Mouse (Mus musculus) MEL (cell line): ENCODE results near the gene Cald1. TPM values are rescaled to one million over a fixed set of nuclear protein-coding genes. Genes with fewer than 3 reads are reported as not detected.

ENCODE experiments used
- DNase-seq: peaks from one replicate; pipeline ENCODE4 v3.0.0; 2011; ENCODE audit warnings: low read depth, low spot score
- H3K27ac ChIP-seq: 2 replicates; pipeline ENCODE4 v1.5.1; 2012; ENCODE audit warnings: low read depth, mild to moderate bottlenecking, control low read depth, low read length, moderate library complexity; ENCODE audit not compliant: control insufficient read depth
- H3K27me3 ChIP-seq, 2 experiments: fragments of 150-350 bp in 1 of 2; sonication (generic) in 1 of 2; 2 replicates each; pipeline ENCODE4 v1.6.1; 2012; ENCODE audit warnings: low read length in 2 of 2, mild to moderate bottlenecking in 2 of 2, improper control_type of control experiment in 1 of 2, moderate library complexity in 1 of 2; ENCODE audit not compliant: insufficient read depth in 2 of 2, control insufficient read depth in 1 of 2
- H3K36me3 ChIP-seq, 2 experiments: 2 replicates each; pipeline ENCODE4 v1.6.1; 2012 to 2014; ENCODE audit warnings: low read length in 2 of 2, improper control_type of control experiment in 1 of 2, inconsistent platforms in 1 of 2, mild to moderate bottlenecking in 1 of 2; ENCODE audit not compliant: insufficient read depth in 2 of 2, control insufficient read depth in 1 of 2
- H3K4me1 ChIP-seq, 2 experiments: fragments of 150-350 bp in 1 of 2; sonication (generic) in 1 of 2; 2 replicates each; pipeline ENCODE4 v1.6.1; 2012; ENCODE audit warnings: low read length in 2 of 2, improper control_type of control experiment in 1 of 2, mild to moderate bottlenecking in 1 of 2; ENCODE audit not compliant: insufficient read depth in 2 of 2, control insufficient read depth in 1 of 2
- H3K4me3 ChIP-seq, 2 experiments: fragments of 150-350 bp in 1 of 2; sonication (generic) in 1 of 2; 2 replicates each; pipeline ENCODE4 v1.5.1; 2012; ENCODE audit warnings: low read depth in 2 of 2, low read length in 2 of 2, mild to moderate bottlenecking in 2 of 2, moderate library complexity in 2 of 2, control low read depth in 1 of 2, improper control_type of control experiment in 1 of 2; ENCODE audit not compliant: control insufficient read depth in 1 of 2, insufficient read depth in 1 of 2
- H3K79me2 ChIP-seq: 2 replicates; pipeline ENCODE4 v1.6.1; 2012; ENCODE audit warnings: mild to moderate bottlenecking, low read length, moderate library complexity; ENCODE audit not compliant: control insufficient read depth, poor library complexity, insufficient read depth
- H3K9ac ChIP-seq: 2 replicates; pipeline ENCODE4 v1.6.1; 2012; ENCODE audit warnings: low read depth, mild to moderate bottlenecking, control low read depth, low read length, moderate library complexity; ENCODE audit not compliant: control insufficient read depth, poor library complexity, severe bottlenecking
- H3K9me3 ChIP-seq: fragments of 150-350 bp; sonication (generic); replicated peaks from 2 replicates; pipeline ENCODE4 v1.6.1; 2012; ENCODE audit warnings: mild to moderate bottlenecking, low read length, improper control_type of control experiment, moderate library complexity; ENCODE audit not compliant: insufficient read depth
- BHLHE40 ChIP-seq: IDR thresholded peaks from 2 replicates; pipeline ENCODE4 v1.6.1; 2012; ENCODE audit warnings: low read depth, mild to moderate bottlenecking, inconsistent platforms, low read length, improper control_type of control experiment, borderline replicate concordance
- CHD2 ChIP-seq: IDR thresholded peaks from 2 replicates; pipeline ENCODE4 v1.6.1; 2011; ENCODE audit warnings: low read length, improper control_type of control experiment
- CTCF ChIP-seq, 3 experiments: IDR thresholded peaks in 2 of 3; conservative IDR thresholded peaks in 1 of 3; 2 replicates each; pipeline ENCODE4 v1.5.1; 2011 to 2012; ENCODE audit warnings: low read length in 3 of 3, low read depth in 2 of 3, mild to moderate bottlenecking in 2 of 3, improper control_type of control experiment in 1 of 3, inconsistent platforms in 1 of 3, mixed read lengths in 1 of 3, moderate library complexity in 1 of 3; ENCODE audit not compliant: control insufficient read depth in 1 of 3, insufficient read depth in 1 of 3, poor library complexity in 1 of 3, severe bottlenecking in 1 of 3
- EP300 ChIP-seq, 2 experiments: IDR thresholded peaks; 2 replicates each; pipeline ENCODE4 v1.6.1; 2011; ENCODE audit warnings: improper control_type of control experiment in 2 of 2, low read length in 2 of 2, low read depth in 1 of 2, mild to moderate bottlenecking in 1 of 2
- GATA1 ChIP-seq: IDR thresholded peaks from 2 replicates; pipeline ENCODE4 v1.6.1; 2011; ENCODE audit warnings: low read depth, low read length, improper control_type of control experiment
- HCFC1 ChIP-seq: IDR thresholded peaks from 2 replicates; pipeline ENCODE4 v1.6.1; 2012; ENCODE audit warnings: low read depth, mild to moderate bottlenecking, inconsistent platforms, low read length, improper control_type of control experiment, moderate library complexity
- JUND ChIP-seq: IDR thresholded peaks from 2 replicates; pipeline ENCODE4 v1.6.1; 2011; ENCODE audit warnings: low read depth, mild to moderate bottlenecking, improper control_type of control experiment, low read length
- MAZ ChIP-seq: IDR thresholded peaks from 2 replicates; pipeline ENCODE4 v1.6.1; 2012; ENCODE audit warnings: low read depth, mild to moderate bottlenecking, inconsistent platforms, low read length, improper control_type of control experiment
- MEF2A ChIP-seq: IDR thresholded peaks from 2 replicates; pipeline ENCODE4 v1.6.1; 2014; ENCODE audit warnings: low read depth, mild to moderate bottlenecking, inconsistent platforms, low read length, improper control_type of control experiment; ENCODE audit not compliant: poor library complexity, insufficient replicate concordance, severe bottlenecking; ENCODE audit errors: extremely low read depth
- MXI1 ChIP-seq: IDR thresholded peaks from 2 replicates; pipeline ENCODE4 v1.6.1; 2011; ENCODE audit warnings: mild to moderate bottlenecking, low read depth, low read length, improper control_type of control experiment
- NRF1 ChIP-seq: IDR thresholded peaks from 2 replicates; pipeline ENCODE4 v1.6.1; 2014; ENCODE audit warnings: low read depth, mild to moderate bottlenecking, inconsistent platforms, low read length, improper control_type of control experiment, moderate library complexity; ENCODE audit not compliant: poor library complexity, insufficient read depth, severe bottlenecking
- POLR2AphosphoS5 ChIP-seq: IDR thresholded peaks from 2 replicates; pipeline ENCODE4 v1.6.1; 2012; ENCODE audit warnings: low read depth, borderline replicate concordance, mild to moderate bottlenecking, inconsistent platforms, low read length, moderate library complexity, mixed read lengths
- RAD21 ChIP-seq: IDR thresholded peaks from 2 replicates; pipeline ENCODE4 v1.6.1; 2011; ENCODE audit warnings: mild to moderate bottlenecking, low read depth, low read length, improper control_type of control experiment
- RCOR1 ChIP-seq: IDR thresholded peaks from 2 replicates; pipeline ENCODE4 v1.6.1; 2012; ENCODE audit warnings: low read depth, mild to moderate bottlenecking, inconsistent platforms, low read length, improper control_type of control experiment
- SMC3 ChIP-seq: IDR thresholded peaks from 2 replicates; pipeline ENCODE4 v1.6.1; 2011; ENCODE audit warnings: low read depth, low read length, improper control_type of control experiment
- TAL1 ChIP-seq: IDR thresholded peaks from 2 replicates; pipeline ENCODE4 v1.6.1; 2012; ENCODE audit warnings: mild to moderate bottlenecking, inconsistent platforms, low read length, moderate library complexity, mixed read lengths
- USF1 ChIP-seq: IDR thresholded peaks from 2 replicates; pipeline ENCODE4 v1.6.1; 2014; ENCODE audit warnings: low read depth, mild to moderate bottlenecking, inconsistent platforms, low read length, improper control_type of control experiment, moderate library complexity
- ZC3H11A ChIP-seq: IDR thresholded peaks from 2 replicates; pipeline ENCODE4 v1.6.1; 2012; ENCODE audit warnings: low read depth, mild to moderate bottlenecking, inconsistent platforms, low read length, improper control_type of control experiment
- ZKSCAN1 ChIP-seq: IDR thresholded peaks from 2 replicates; pipeline ENCODE4 v1.6.1; 2012; ENCODE audit warnings: low read depth, mild to moderate bottlenecking, inconsistent platforms, low read length, improper control_type of control experiment, moderate library complexity
- ZMIZ1 ChIP-seq: IDR thresholded peaks from 2 replicates; pipeline ENCODE4 v1.6.1; 2012; ENCODE audit warnings: low read depth, mild to moderate bottlenecking, inconsistent platforms, low read length, improper control_type of control experiment, moderate library complexity
- polyA plus RNA-seq, 2 experiments: library from polyadenylated mRNA; stranded (reverse) in 1 of 2; unstranded in 1 of 2; fragments of >175 nt in 1 of 2; fragments of >200 nt in 1 of 2; gene quantifications; 2 replicates each; pipeline versions ENCODE4 v1.2.1 to v1.2.4; 2012; ENCODE audit warnings: low replicate concordance in 2 of 2, low read depth in 1 of 2; ENCODE audit not compliant: insufficient read length in 2 of 2, insufficient read depth in 1 of 2, missing spikeins in 1 of 2
- total RNA-seq: library from RNA; depleted of rRNA; stranded (reverse); fragments of 300-350 nt; gene quantifications from 2 replicates; pipeline ENCODE4 v1.2.3, GENCODE M21; 2012

The Cald1 gene
- total and polyA plus RNA-seq, 3 experiments: not detected

- TF ChIP-seq MAZ: no peak
- no peak for TF ChIP-seq RAD21
- TF ChIP-seq TAL1: no peak
- no peak for TF ChIP-seq RCOR1
- TF ChIP-seq CHD2: no peak
- TF ChIP-seq SMC3: no peak
- TF ChIP-seq NRF1: no peak
- no peak for TF ChIP-seq USF1
- no peak for TF ChIP-seq POLR2AphosphoS5
- TF ChIP-seq BHLHE40: no peak
- TF ChIP-seq ZKSCAN1: no peak
- no peak for TF ChIP-seq EP300 (IDR thresholded peaks at IDR 0.05; ENCODE audit: low read depth in 1 of 2, low read length in 2 of 2)
- TF ChIP-seq MXI1: no peak
Observed at GRCm38 (mm10) chr6:34751625-34752024, 153.3 kb downstream of the Cald1 start.

DNA sequence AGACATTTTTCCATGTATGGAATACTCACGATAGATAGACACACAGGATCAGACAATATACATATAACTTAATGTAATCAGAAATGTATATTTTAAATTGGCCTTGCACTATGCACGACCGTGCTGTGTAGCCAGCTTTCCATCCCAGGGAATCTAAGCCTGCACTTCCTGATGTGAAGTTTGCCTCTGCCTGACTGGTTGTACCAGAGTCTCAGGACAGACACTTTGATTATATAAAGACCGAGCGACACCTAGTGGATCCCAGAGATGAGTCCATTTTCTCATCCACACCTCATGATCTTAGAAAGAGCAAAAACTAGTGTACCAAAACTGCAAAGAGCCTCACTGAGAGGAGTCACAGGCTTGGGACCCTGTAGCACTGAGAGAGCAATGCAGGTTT, 156.1 kb downstream of the Cald1 start:
- H3K79me2 ChIP-seq: no peaks in the 10 kb centered on the region
- H3K9me3 ChIP-seq: no peaks in the 10 kb centered on the region
- no peak overlapping the region for H3K9ac ChIP-seq
- H3K36me3 ChIP-seq: no peaks in the 10 kb centered on the region
- no peak for TF ChIP-seq NRF1
- TF ChIP-seq HCFC1: no peak
- no peak for TF ChIP-seq MAZ
- no peak for TF ChIP-seq JUND
- peak; percentile 30 to 75 (median 39); a peak in 5 of 6 replicates for TF ChIP-seq CTCF (IDR thresholded peaks at IDR 0.05 in 2 of 3, conservative IDR thresholded peaks at IDR 0.05 in 1 of 3; ENCODE audit: control insufficient read depth in 1 of 3, insufficient read depth in 1 of 3, low read depth in 2 of 3, low read length in 3 of 3, poor library complexity in 1 of 3, severe bottlenecking in 1 of 3)
- peak; percentile 69 for TF ChIP-seq SMC3
- TF ChIP-seq POLR2AphosphoS5: no peak
- TF ChIP-seq MEF2A: no peak
- TF ChIP-seq GATA1: no peak
- TF ChIP-seq RAD21: peak; percentile 74
- no peak for TF ChIP-seq USF1
- peak; percentile 50 for TF ChIP-seq ZC3H11A
- no peak for TF ChIP-seq ZMIZ1
- peak; percentile 51 for DNase-seq
- no peaks in the 10 kb centered on the region for H3K4me1 ChIP-seq
- H3K4me3 ChIP-seq: no peak overlapping the region
- peaks cover 0 to 10% of the 10 kb centered on the region in 2 experiments; a peak in 3 of 4 replicates for H3K27me3 ChIP-seq
- H3K27ac ChIP-seq: no peak overlapping the region

More at GRCm38 (mm10) chr6:34751625-34752024, 153.3 kb downstream of the Cald1 start:
- H3K9ac ChIP-seq: no peak overlapping the region
- no peaks in the 10 kb centered on the region for H3K4me1 ChIP-seq
- no peaks in the 10 kb centered on the region for H3K79me2 ChIP-seq
- no peaks in the 10 kb centered on the region for H3K36me3 ChIP-seq
- peaks cover 3 to 10% of the 10 kb centered on the region in 2 experiments; a peak in 3 of 4 replicates for H3K27me3 ChIP-seq
- no peak for DNase-seq
- no peak overlapping the region for H3K27ac ChIP-seq
- no peaks in the 10 kb centered on the region for H3K9me3 ChIP-seq
- H3K4me3 ChIP-seq: no peak overlapping the region
